ENCODE assay signal across 28 mouse cellular contexts in the genomic region with DNA sequence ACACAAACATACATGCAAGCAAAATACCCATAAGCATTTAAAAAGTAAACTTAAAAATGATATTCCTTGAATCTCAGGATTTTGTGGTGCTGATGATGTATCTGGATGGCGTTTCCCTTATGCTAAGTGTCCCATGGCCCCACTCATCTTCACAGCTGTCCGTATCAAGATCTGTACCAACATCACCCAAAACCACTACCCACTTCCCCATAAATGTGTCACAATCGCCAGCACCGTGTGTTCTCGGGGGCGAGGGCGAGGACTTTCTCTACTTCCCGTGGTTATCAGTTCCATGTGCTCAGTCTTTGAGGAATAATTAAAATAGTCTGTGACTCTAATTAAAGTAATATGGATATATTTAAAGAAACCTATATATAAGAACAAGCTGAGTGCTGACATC.
DNase-seq lines count a peak whose midpoint lies in the region; ATAC-seq lines count a peak whose summit lies in the region.
"Had no signal": no experiment of that assay in that cellular context is flagged by ENCODE, and none has a peak within 500 bp of the region (broad histone marks: within the 10 kb centered on the region; RNA-seq: fewer than 3 reads in every experiment).

No protein-coding gene starts in this region.

- intact Hi-C loops in gastrocnemius, postnatal 36 days (cut with DNase I): no loop called here

- H3K9ac ChIP-seq in embryonic facial prominence, embryonic 11.5 days (replicated peaks; ENCODE audit: low read length): no peak overlapping the region
- H3K9ac ChIP-seq: embryonic facial prominence, embryonic 13.5 days; forebrain, postnatal 0 days; heart, embryonic 12.5 days; heart, embryonic 15.5 days; hindbrain, embryonic 14.5 days had no signal

- no peak overlapping the region for H3K4me3 ChIP-seq in embryonic facial prominence, embryonic 11.5 days (ENCODE audit: low read depth, low read length)
- H3K4me3 ChIP-seq in embryonic facial prominence, embryonic 10.5 days: no peak overlapping the region
- peak overlapping the region; percentile 4 for H3K4me3 ChIP-seq in megakaryocyte, embryonic 14.5 days (replicated peaks)
- H3K4me3 ChIP-seq: embryonic facial prominence, embryonic 13.5 days; heart, embryonic 12.5 days; heart, embryonic 15.5 days had no signal

- H3K27ac ChIP-seq in embryonic facial prominence, embryonic 11.5 days (replicated peaks; ENCODE audit: low read depth, low read length): no peak overlapping the region
- no peak overlapping the region for H3K27ac ChIP-seq in embryonic facial prominence, embryonic 10.5 days (replicated peaks)
- H3K27ac ChIP-seq: embryonic facial prominence, embryonic 13.5 days; heart, embryonic 15.5 days; hindbrain, embryonic 14.5 days; hindbrain, postnatal 0 days had no signal

- no peaks in the 10 kb centered on the region for H3K36me3 ChIP-seq in embryonic facial prominence, embryonic 11.5 days (replicated peaks; ENCODE audit: control insufficient read depth, insufficient read depth, low read depth, low read length)
- no peaks in the 10 kb centered on the region for H3K36me3 ChIP-seq in embryonic facial prominence, embryonic 10.5 days (replicated peaks)
- no peaks in the 10 kb centered on the region for H3K36me3 ChIP-seq in megakaryocyte, embryonic 14.5 days (replicated peaks; ENCODE audit: low read length)
- H3K36me3 ChIP-seq: embryonic facial prominence, embryonic 13.5 days; G1E; heart, embryonic 12.5 days; heart, embryonic 15.5 days had no signal

- no peak for ATAC-seq in embryonic facial prominence, embryonic 11.5 days (replicated peaks; ENCODE audit: insufficient number of reproducible peaks, low FRiP score, low TSS enrichment, low read depth)
- ATAC-seq in granulocyte monocyte progenitor cell, adult 5-6 weeks (replicated peaks; ENCODE audit: poor library complexity, severe bottlenecking): peak; percentile 100
- ATAC-seq in monocyte, adult 5-6 weeks (replicated peaks; ENCODE audit: insufficient number of reproducible peaks, low FRiP score, low TSS enrichment, poor library complexity, severe bottlenecking): peak; percentile 70; the same call in 1 of the 2 replicates
- ATAC-seq: forebrain, embryonic 14.5 days; forebrain, postnatal 0 days; hindbrain, postnatal 0 days; inflammation-experienced regulatory T-cells, adult 6 months; intestine, embryonic 16.5 days had no signal

- no peaks in the 10 kb centered on the region for H3K27me3 ChIP-seq in embryonic facial prominence, embryonic 11.5 days (ENCODE audit: control insufficient read depth, insufficient read depth, low read length)
- H3K27me3 ChIP-seq in embryonic facial prominence, embryonic 10.5 days (replicated peaks; ENCODE audit: low read depth, poor library complexity, severe bottlenecking): peaks cover 4% of the 10 kb centered on the region; the same call in 1 of the 2 replicates
- H3K27me3 ChIP-seq in megakaryocyte, embryonic 14.5 days (replicated peaks): peaks cover 9% of the 10 kb centered on the region

- no peaks in the 10 kb centered on the region for H3K9me3 ChIP-seq in embryonic facial prominence, embryonic 11.5 days (replicated peaks; ENCODE audit: control insufficient read depth, low read length)
- H3K9me3 ChIP-seq in embryonic facial prominence, embryonic 10.5 days: no peaks in the 10 kb centered on the region
- no peaks in the 10 kb centered on the region for H3K9me3 ChIP-seq in megakaryocyte, embryonic 14.5 days
- H3K9me3 ChIP-seq: embryonic facial prominence, embryonic 13.5 days; G1E; heart, embryonic 12.5 days; heart, embryonic 15.5 days had no signal

- no peaks in the 10 kb centered on the region for H3K4me1 ChIP-seq in embryonic facial prominence, embryonic 11.5 days (ENCODE audit: control insufficient read depth, insufficient read depth, low read length)
- H3K4me1 ChIP-seq in embryonic facial prominence, embryonic 10.5 days: no peaks in the 10 kb centered on the region
- H3K4me1 ChIP-seq in megakaryocyte, embryonic 14.5 days: peaks cover 19% of the 10 kb centered on the region
- H3K4me1 ChIP-seq: heart, embryonic 12.5 days; heart, embryonic 15.5 days had no signal

- WGBS in embryonic facial prominence, embryonic 11.5 days: 61% methylated on average over 8 of the region's 8 CpGs
- WGBS in embryonic facial prominence, embryonic 10.5 days: 73% methylated on average over 8 of the region's 8 CpGs

- no peak overlapping the region for H3K4me2 ChIP-seq in embryonic facial prominence, embryonic 11.5 days (ENCODE audit: low read depth, low read length)
- H3K4me2 ChIP-seq: embryonic facial prominence, embryonic 13.5 days; heart, embryonic 12.5 days; heart, embryonic 15.5 days; hindbrain, embryonic 14.5 days had no signal

- DNase-seq in embryonic facial prominence, embryonic 11.5 days (ENCODE audit: low spot score): peak; percentile 19
- DNase-seq in embryonic facial prominence, embryonic 10.5 days (ENCODE audit: low spot score): no peak
- no peak for DNase-seq in testis, postnatal 14 days (ENCODE audit: low spot score)
- DNase-seq in gastrocnemius, postnatal 36 days: no peak
- DNase-seq in frontal cortex, postnatal 10 days (ENCODE audit: low spot score in 2 of 2): no peak
- DNase-seq: adrenal gland, adult 2 months; adrenal gland, postnatal 25 days; B cell, adult 2 months; cerebellum, adult 11-12 months; cerebellum, adult 8-10 months; cerebellum, postnatal 10 days; cerebellum, postnatal 36 days; forebrain, postnatal 0 days; heart, adult 18-20 months; heart, postnatal 10 days; heart, postnatal 36 days had no signal
